Mouse (Mus musculus): ENCODE results near the gene Rps6kl1.

GRCm38 (mm10) chr12:85197936-85198335 is 46.9 kb upstream of the Rps6kl1 start:
- no peak for TF ChIP-seq CTCF (IDR thresholded peaks at IDR 0.05 in 2 of 3, conservative IDR thresholded peaks at IDR 0.05 in 1 of 3; ENCODE audit: control insufficient read depth in 1 of 3, insufficient read depth in 1 of 3, low read depth in 2 of 3, low read length in 3 of 3, poor library complexity in 1 of 3, severe bottlenecking in 1 of 3)
- TF ChIP-seq MAX (IDR thresholded peaks at IDR 0.05; ENCODE audit: low read length) = no peak

Measured in MEL (cell line).